Mouse (Mus musculus) heart, adult 11 months (tissue): ENCODE results near the gene Zzz3.
"Not testable (repeated sequence)": the region's sequence is repeated elsewhere in the genome, so short reads cannot be mapped to it uniquely, and the experiment has no call there.

Experiments
- DNase-seq: peaks from one replicate; pipeline ENCODE4 v3.0.0; 2022

Gene Zzz3

DNA sequence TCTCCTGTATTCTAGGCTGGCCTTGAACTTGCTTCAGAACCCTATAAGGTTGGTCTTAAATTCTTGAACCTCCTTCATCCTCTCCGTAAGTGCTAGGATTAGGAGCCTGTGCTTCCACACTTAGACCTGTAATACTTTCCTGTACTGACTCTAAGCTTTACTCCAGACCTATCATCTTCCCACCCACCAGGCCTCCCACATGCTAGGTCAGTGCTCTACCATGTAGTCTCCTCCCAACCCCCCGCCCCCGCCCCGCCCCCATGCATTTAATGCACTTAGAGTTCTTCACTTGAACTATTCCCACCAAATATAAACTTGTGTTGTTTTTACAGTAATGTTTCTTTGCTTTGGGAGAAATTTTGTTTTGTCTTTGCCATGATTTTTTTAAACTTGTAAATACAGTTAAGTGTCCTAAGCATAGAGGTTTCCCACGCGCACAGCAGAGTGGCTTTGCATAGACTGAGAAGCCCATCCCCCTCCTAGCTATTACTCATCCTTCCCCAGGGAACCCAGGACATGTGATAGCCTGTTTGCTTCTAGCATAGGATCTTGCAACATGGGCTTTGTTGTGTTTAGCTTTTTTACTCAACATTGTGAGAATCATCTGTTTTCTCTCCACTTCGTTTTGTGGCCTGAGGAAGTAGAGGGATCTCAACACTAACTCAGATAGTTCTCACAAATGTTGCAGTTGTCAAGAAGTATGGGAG lies 6.8 kb downstream of the Zzz3 start:
- DNase-seq = peak; percentile 97

- DNase-seq = no peak
Measured at GRCm38 (mm10) chr3:152402671-152403066, 7.4 kb downstream of the Zzz3 start.

GRCm38 (mm10) chr3:152403827-152404226 lies 8.6 kb downstream of the Zzz3 start:
- peak; percentile 72 for DNase-seq

GRCm38 (mm10) chr3:152405420-152405819 lies 10.1 kb downstream of the Zzz3 start:
- DNase-seq = peak; percentile 24

GRCm38 (mm10) chr3:152405978-152406640 lies 10.8 kb downstream of the Zzz3 start:
- peak; percentile 59 for DNase-seq

DNA sequence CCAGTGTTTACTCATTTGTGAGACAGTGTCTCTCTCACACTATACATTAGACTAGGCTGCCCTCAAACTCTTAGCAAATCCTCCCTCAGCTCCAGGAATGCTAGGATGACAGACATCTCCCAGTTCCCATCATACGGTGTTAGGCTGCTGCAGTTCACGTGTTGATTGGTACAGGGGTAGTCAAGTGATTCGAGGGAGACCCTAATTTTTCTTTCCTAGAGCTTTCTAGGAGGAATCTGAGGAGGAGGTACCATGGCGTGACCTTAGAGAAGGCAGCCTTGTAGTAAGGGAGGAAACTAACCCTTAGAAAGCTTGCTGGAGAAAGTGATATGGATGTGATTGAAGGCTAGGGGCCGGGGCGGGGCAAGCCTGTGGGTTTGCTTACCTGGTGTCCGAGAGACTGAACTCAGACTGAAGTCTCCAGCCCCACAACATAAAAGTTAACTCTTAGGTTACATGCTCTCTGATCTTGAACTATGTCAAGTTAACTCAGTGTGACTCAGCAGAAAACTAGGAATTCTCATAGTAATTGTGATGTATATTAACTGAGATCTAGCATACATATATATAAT lies 15.8 kb downstream of the Zzz3 start:
- DNase-seq = peak; percentile 25

GRCm38 (mm10) chr3:152412362-152412761 lies 17.1 kb downstream of the Zzz3 start:
- peak; percentile 74 for DNase-seq

DNA sequence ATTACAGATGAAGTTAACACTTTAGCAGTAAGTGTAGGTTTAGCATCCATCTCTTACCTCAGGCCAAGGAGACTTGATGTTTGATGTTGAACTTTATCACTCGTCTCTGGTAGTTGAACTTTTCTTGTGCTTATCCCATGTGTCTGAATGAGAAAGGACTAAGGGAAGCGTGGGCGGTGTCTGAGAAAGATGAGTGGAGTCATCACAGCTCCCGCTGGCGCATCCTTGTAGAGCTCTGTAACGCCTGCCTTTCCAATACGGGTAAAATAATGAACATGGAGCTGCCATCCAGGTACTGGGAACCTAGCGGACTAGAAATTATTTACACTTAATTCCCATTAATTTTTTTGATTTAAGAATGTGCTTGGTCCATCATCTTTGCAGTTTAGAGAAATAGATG lies 33.7 kb downstream of the Zzz3 start:
- peak; percentile 75 for DNase-seq

DNA sequence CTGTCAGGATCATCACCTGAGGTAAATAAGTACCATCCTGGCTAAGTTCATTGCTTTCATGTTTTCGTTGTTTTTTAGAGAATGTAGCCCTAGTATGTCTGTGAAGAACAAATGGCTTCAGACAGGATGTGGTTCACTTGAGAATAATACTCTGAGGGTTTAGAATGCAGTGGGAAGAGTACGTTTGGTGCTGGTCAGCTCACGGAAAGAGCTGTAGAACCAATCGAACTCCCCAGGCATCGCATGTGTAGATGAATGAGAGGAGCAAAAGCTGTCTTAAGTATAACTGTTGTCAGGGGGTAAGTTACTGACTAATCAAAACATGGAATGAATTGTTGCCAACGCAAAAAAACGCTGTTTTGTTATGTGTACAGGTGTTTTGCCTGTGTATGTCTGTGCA lies 37.4 kb downstream of the Zzz3 start:
- DNase-seq = peak; percentile 62

DNA sequence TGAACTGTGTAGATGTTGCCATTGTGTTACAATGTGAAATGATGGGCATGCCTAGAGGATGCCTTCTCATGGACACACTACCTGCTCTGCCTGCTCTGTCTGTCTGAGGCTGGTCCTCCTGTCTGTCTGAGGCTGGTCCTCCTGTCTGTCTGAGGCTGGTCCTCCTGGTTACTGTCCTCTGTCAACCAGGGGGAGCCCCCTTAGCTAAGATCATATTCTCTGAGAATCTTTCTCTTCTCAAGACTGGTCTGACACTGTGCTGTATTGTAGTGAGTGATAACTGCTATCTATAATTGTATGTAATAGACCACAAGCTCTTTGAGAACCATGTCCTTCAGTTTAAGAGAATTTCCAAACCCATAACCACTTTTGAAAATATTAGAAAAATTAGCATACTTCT lies 40.3 kb downstream of the Zzz3 start:
- DNase-seq = peak; percentile 55

DNA sequence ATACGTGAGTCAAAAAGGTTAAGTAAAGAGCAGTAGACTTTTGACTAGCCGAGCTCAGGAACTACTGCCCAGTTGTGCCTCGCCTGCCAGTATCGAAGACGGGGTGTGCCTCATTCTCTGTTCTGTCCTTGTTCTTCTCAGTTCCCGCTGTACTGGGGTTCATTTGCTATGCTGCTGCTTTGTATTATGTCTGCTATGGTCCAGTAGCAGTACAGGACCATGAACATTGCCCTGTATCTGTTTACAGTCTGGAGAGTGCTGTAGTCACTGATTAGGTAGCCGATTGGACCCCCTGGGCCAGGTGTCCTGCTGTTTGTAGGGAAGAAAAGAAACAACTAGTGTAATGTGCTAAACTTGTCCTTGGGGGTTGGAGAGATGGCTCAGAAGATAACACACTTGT lies 42.8 kb downstream of the Zzz3 start:
- peak; percentile 54 for DNase-seq

DNA sequence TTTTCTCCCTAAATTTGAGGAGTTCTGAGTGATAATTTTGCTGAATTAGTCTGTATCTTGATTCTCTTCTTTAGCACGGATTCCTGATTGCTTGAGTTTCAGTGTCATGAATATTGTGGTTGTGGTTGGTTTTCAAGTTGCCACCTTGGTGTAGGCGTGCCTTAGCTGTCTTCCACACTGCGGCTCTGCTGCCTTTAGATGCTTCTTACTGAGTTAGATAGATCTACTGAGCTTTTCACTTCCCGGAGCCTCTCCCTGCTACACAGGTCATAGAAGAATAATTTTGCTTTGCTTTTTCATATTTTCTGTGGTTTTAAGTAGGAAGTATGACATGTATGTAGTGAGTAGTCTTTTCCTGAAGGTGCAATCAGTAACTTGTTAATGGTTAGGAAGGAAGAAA lies 47.5 kb downstream of the Zzz3 start:
- DNase-seq = peak; percentile 19

GRCm38 (mm10) chr3:152444114-152444513 lies 48.8 kb downstream of the Zzz3 start:
- DNase-seq = no peak

DNA sequence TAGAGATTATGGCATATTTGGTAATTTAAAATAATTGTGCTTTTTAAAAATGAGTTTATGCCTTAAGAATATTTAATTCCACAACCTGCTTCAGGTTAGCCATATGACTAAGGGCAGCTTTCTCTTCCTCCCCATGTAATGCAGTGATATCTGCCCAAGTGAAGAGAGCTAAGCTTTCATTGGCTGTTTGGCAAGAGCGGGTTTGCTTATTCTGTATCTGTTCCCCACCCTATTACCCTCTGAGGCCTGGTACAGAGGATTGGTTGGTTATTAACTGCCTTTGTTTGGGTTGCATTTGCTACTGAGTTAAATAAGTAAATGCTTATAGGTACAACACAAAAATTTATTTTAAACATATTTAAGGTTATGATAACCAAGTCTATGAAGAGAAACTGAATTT lies 51.7 kb downstream of the Zzz3 start:
- DNase-seq = peak; percentile 44

DNA sequence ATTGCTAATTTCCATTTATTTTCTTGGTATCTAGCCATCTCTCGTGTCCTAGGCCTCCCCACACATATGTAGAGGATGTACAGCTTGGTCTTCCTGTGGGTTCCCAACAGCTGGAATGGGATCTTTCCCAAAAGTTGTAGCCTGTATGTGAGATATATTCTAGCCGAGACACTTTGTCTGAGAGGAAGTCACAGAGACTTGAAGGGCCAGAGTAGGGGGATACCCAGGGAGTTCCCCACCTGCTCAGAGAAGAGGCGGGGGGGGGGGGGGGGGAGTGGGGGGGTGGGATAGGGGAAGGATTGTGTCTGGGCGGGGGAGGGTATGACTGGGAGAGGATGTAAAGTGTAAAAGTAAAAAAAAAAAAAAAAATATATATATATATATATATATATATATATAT lies 57.9 kb downstream of the Zzz3 start:
- DNase-seq = no peak

DNA sequence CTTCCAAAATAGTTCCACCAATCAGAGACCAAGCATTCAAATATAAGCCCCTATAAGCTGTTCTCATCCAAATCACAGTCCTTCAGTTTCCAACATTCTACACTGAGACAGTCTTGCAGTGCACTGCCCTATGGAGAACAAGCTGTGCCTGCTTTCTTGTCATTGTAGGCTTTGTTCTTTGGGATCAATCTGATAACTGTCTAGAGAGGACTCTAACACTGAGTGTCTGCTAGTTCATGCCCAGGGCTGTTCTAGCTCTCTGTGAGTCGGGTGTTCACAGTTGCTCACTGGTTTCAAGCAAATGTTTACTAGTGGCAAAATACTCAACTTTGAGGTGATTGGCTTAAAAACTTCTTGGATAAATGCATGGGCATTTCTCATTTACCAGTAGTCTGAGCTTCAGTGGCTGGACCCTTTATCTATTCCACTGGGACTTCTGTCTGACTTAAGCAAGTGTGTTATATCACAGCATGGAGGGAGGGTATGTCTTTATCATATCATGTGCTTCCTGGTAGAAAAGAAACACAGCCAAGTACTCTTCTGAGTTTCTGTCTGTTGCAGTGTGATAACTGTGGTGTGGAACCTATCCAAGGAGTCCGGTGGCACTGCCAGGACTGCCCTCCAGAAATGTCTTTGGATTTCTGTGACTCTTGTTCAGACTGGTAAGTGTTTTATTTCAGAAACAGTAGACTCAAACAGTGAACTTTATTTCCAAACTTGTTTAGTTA lies 62.2 kb downstream of the Zzz3 start:
- DNase-seq = peak; percentile 92

- not testable (repeated sequence) for DNase-seq
Measured at GRCm38 (mm10) chr3:152458875-152459274, 63.6 kb downstream of the Zzz3 start.

- DNase-seq = no peak
Measured at GRCm38 (mm10) chr3:152460802-152461201, 65.5 kb downstream of the Zzz3 start.

GRCm38 (mm10) chr3:152462038-152462547 lies 66.8 kb downstream of the Zzz3 start:
- peak; percentile 80 for DNase-seq

GRCm38 (mm10) chr3:152462900-152463299 lies 67.6 kb downstream of the Zzz3 start:
- DNase-seq = no peak

DNA sequence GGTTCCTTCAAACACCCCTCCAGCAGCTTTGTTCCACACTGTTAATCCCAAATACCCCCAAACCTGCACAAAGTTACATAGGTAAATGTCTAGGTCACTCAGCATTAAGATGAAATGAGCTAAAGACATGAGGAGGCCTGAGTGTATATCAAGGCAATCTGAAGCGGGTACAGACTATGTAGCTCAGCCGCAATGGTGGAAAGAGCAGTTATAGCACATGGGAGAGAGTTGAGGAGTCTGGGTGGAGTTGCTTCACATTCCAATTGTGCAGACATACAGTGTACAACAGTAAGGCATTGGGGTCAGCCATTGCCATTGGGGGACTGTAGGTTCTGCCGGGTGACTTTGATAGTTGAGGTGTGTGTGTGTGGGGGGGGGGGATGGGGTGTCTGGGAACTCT lies 69.2 kb downstream of the Zzz3 start:
- DNase-seq = no peak

- no peak for DNase-seq
Measured at GRCm38 (mm10) chr3:152465338-152465737, 70.1 kb downstream of the Zzz3 start.

DNA sequence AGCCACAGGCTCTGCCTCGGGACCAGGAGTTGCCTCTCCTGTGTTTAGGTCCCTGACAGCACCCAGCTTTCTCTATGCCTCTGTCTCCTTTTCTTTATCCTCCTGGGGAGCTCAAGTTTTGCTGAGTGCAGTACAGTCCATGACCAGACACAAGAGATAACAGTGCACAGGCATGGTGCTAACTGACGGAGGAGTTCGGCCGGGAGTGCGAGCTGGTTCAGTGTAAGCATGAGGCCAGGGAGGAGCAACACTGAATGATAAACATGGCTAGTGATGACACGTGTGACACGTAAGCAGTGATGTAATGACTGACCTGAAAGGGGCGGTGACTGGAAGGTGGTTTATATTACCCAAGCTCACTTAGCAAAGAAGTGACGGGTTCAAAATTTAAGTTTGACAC lies 71.6 kb downstream of the Zzz3 start:
- no peak for DNase-seq
